Mouse (Mus musculus) frontal cortex, postnatal 25 days (tissue): Measurements from ENCODE around the gene Tenm2.

Experiments used
- DNase-seq, 2 experiments: peaks; one replicate each; pipeline ENCODE4 v3.0.0; 2022; ENCODE audit warnings: low spot score in 2 of 2

The Tenm2 gene

GRCm38 (mm10) chr11:36137276-36137675 is 1098.5 kb downstream of the Tenm2 start:
- no peak for DNase-seq

- no peak for DNase-seq
Measured at GRCm38 (mm10) chr11:36134645-36135044, 1101.1 kb downstream of the Tenm2 start.

DNA sequence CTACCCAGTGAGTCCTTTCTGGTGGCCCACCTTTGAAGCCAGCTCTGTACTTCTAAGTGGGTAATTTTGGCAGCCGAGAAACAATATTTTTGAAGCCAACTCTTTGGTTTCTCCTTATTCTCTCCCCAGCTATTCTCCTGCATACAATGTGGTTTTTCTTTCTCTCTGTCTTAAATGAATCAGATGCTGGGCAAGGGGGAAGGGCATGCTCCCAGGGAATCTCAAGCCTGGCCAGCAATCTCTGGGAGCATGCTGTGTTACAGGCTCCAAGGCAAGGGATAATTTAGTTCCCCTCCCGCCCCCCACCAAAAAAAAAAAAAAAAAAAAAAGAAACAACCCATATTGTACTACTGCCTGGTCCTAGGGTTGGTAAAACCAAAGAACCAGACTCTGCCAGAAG is 1112.5 kb downstream of the Tenm2 start:
- no peak for DNase-seq

- no peak for DNase-seq
Measured at GRCm38 (mm10) chr11:36121410-36121929, 1114.3 kb downstream of the Tenm2 start.

DNA sequence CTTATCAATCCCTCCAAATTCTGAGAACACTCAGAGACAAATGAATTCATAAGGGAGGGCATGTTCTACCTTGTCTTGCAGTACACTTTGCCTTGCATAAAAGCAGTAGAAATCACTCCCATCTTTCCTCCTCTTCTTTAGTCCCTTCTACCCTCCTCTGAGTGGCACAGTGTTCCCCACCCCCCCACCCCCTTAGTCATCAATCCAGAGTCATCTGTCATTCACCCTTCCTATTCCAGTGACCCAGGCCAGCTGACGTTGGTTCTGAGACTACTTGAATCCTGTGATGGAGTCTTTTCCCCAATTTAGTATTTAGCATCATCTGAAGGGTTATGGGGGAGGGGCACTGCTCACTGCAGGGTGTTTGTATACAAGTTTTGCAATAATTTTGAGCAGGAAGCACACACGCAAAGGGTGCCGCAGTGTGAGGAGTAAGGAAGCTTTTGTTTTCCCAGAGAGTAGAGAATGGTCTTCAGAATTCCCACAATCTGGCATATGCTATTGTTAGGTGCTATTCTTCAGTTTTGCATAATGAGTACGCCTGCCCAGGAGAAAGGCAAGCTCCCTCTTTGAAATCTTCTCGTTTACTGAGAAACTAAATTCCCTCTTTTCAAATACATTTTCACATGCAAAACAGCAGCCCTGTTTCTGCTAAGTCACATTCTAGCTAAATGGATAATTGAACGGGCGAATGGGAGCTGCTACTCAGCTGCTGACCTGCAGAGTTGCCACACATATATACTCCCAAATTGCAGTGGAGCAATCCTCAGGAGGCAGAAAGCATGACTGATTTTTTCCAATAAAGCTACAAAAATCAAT is 1115.0 kb downstream of the Tenm2 start:
- DNase-seq, result no peak

GRCm38 (mm10) chr11:36113326-36113725 is 1122.4 kb downstream of the Tenm2 start:
- no peak for DNase-seq

GRCm38 (mm10) chr11:36108970-36109731 is 1126.6 kb downstream of the Tenm2 start:
- DNase-seq, result no peak

GRCm38 (mm10) chr11:36107840-36108239 is 1127.9 kb downstream of the Tenm2 start:
- DNase-seq, result no peak

DNA sequence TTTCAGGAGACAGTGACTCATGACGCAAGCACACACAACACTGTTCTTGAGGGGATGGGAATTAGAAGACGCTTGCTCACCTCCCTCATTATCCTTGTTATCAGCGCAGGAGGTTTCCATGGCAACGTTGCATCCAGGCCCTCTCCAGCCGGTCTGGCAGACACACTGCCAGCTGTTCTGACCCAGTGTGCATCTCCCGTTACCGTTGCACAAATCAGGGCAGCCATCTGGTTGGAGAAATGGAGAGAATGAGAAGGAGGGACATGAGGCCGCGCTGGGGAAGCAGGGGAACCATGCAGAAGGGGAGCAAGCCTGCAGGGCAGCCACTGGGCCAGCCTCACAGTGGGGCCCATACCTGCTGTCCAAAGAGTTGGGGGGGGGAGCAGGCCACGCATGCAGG is 1129.1 kb downstream of the Tenm2 start:
- no peak for DNase-seq

- no peak for DNase-seq
Measured at GRCm38 (mm10) chr11:36103556-36103955, 1132.2 kb downstream of the Tenm2 start.

DNA sequence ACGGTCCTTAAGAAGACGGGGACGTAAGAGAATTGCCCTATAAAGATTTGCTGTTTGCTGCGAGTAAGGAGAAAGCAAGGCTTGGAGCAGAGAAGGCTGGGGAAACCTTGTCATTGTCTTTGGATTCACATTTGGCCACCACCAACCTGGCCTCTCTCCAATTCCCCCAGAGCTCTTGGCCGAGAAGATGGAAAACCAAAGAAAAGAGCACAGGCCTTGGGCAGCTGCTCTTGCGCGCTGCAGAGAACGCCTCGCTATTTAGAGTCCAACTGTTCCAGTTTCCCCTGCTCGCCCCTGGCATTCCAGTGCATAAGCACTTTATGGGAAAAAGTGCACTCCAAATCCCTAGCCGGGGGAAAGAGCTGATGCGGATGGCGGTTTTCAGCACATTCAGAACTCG is 1139.5 kb downstream of the Tenm2 start:
- no peak for DNase-seq

DNA sequence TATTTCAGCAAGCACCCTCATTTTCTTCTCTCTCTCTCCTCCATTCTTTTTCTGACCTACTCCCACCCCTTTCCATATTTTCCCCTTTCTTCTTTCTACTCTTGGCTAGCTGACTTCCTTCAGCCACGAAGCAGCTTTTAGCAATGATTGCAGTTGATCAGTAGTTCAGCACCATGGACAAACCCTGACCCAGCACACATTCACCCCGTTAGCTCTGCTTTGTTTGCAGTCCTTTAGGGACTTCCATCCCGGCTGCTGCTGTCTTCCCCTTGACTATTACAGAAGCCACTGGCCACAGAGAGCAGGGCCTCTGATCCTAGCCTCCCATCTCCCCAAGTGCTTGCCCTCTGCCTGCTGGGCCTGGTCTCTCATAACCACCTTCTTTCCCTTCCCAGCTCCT is 1145.6 kb downstream of the Tenm2 start:
- DNase-seq, result no peak

DNA sequence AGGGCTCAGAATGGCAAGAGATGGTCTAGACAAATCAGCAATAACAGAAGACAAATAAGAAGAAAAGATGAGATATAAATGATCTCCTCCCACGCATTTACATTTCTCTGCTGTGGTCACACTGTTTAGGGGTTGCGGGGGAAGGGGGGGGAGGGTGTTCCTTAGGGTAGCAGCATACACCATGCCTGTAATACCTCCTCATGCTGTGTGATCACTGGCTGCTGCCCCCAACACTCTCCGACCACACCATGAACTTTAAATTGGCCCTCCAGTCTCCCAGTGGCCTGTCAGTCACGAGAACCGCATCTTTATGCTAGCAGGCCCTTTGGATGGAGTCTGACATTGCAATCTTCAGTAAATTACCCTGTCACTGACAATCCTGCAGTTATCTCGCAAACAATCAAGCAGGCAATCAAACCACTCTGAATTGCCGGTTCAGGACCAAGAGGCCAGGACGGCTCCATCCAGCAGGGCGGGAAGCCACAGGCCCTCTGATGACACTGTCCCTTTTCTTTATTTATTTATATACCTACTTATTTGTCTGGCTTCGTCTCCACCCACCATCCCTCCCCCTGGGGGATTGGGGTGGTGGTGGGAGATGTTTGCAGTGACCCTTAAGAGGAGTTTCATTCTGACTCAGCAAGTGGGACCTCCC is 1154.2 kb downstream of the Tenm2 start:
- no peak for DNase-seq

- no peak for DNase-seq
Measured at GRCm38 (mm10) chr11:36080766-36081165, 1155.0 kb downstream of the Tenm2 start.

DNA sequence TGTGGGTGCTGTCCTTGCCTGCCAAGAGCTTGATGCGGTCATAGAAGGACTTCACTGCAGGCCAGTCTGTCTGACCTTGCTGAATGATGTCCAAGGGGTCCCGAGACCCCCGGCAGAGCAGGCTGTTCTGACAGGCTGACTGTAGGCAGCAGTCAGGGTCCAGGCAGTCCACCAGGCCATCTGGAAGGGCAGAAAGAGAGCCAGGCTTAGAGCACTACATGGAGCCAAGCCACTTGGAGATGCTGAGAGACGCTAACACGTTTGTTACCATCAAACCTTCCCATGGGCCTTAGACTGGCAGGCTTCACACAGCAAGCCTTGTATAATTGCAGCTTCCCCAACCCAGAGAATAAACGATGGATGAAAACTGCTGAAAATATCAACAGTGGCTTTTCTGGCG is 1157.4 kb downstream of the Tenm2 start:
- no peak for DNase-seq

DNA sequence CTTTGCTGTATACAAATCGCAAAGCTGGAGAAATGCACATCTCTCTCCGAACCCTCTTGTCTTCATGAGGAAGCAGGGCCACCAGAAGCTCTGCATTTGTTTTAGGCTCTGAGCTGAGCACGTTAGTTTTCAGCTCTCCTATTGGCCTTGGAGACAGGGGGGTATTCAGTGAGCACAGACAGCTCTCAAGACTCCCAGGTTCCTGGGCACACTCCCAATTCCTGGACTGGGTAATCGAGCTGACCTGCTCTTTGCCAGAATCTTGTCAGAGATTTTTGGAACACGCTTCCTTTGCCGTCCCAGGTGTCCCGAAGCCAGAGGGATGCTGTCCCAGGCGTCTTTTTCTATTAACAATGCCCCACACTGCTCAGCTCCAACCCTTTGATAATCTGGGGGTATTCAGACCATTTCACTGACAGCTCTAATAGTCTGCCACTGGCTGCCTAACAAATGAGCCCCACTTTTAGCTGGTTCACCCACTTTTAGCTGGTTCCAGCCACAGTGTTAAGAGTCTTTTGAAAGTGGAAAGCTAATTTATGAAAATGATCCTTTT is 1161.7 kb downstream of the Tenm2 start:
- no peak for DNase-seq

GRCm38 (mm10) chr11:36073074-36073818 is 1162.5 kb downstream of the Tenm2 start:
- no peak for DNase-seq

DNA sequence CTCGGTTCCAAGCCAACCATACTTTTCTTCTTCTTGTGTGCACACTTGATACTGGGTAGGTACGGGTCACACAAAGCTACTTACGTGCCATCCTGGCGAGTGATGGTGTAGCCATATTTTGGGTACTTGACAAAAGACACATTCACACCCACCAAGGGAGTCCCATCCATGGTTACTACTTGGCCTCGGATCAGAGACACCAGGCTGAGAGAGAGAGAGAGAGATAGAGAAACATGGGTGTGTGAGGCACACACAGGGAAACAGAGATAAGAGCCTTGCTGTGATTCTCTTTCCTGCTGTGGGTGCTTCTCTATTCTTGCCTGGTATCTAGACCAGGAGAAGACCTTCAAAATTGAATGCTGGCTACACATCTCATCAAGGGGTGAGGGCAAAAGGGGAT is 1163.1 kb downstream of the Tenm2 start:
- DNase-seq, result no peak

DNA sequence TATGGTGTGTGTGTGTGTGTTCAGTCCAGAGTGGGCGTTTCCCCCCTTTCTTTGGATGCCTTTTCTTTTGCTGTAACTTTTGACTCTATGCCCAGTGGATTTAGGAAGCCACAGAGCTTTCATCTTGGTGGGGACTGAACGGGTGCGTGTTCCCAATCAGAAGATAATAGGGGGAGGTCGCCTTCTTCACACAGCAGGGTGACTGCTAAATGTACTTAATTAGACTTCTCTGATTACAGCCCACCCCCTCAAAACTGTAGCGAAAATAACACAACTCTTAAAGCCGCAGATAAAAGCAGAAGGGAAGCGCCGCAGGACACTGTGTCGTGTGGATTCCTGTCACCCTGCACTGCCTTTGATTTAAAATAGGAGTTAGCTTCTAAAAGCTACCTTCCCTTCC is 1163.7 kb downstream of the Tenm2 start:
- DNase-seq, result no peak

DNA sequence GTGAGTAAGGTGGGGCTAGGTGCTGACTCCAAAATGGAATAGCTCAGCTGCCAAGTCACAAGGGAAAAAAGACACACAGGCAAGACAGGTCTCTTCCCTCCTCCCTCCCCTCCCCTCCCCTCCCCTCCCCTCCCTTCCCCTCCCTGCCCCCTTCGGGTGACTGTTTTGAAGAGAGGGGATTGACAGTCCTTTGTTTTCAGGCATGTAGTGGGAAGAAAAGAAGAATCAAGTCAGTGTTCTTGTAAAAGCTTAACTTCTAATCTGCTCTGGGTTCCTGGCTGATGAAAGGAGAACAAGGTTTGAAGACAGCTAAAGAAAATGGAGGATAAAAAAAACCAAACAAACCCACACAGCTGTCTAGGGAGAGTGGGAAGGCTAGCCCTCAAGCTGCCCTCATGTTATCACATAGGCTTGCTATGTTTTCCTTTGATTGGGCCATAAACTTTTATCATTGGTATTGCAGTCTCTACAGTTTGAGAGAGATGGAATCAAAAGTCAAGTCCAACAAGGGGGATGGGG is 1176.4 kb downstream of the Tenm2 start:
- DNase-seq, result no peak

DNA sequence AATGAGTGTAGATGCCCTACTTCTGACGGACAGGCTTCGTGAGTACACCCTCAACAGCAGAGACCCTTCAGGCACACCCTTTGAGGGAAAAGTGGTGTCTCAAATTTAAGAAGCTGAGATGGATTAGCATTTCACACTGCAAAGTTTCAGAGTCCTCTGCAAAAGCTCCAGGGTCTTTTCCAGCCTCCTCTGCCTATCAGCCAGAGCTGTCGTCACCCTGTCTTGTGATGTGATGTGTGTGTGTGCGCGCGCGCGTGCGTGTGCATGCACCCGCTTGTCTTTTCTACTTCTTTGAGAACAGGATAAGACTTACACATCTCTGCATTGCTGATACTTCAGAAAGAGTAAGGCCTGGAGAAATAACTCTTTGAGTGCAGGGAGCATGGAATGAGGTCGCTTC is 1179.2 kb downstream of the Tenm2 start:
- no peak for DNase-seq
